Mouse (Mus musculus): ENCODE data around the gene AC141477.1. TPM values are rescaled to one million over a fixed set of nuclear protein-coding genes. Genes with fewer than 3 reads are reported as not detected.

AC141477.1 gene
- total RNA-seq, 2 experiments from 2014 or later, result not detected

DNA sequence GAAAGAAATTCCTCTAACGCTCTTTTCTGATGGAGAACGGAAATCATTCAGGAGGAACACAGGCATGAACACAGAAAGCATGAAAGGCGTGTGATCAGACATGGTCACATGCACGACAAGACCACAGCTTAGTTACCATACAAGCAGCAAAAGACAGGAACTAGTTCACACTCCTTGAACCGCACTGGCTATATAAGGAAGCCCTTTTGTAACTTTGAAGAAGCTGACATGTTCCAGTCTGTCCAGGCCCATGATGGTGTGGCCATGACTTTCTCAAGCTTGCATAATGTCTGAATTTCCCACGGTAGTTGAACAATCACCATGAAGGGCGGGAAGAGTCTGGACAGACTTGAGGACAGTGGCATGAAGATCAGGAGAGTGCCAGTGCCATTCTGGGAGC lies 14.6 kb downstream of the AC141477.1 start:
- DNase-seq, result no peak
- intact Hi-C loops (cut with DNase I), result no loop called here

GRCm38 (mm10) chr10:76416811-76417210 lies 23.4 kb downstream of the AC141477.1 start:
- intact Hi-C loops (cut with DNase I), result no loop called here
- DNase-seq, result peak; percentile 67 to 83

DNA sequence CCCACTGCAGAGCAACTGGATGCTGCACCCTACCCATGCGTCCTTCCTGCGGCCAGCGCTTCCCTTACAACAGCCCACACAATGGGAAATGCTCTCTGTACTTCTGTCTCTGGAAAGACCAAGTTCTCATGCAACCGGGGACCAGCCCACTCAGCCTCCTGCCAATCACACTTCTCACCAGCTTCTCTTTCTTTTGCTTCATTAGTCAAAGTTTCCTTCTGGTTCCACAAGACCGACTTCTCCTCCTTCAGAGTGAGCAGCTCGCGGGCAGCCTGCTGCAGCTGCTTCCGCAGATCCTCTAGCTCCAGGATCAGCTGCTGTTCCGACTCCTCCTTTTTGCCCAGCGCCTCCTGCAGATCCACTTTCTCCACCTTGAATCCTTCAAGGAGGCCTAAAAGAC lies 31.7 kb downstream of the AC141477.1 start:
- intact Hi-C loops (cut with DNase I), result no loop called here
- DNase-seq, result no peak

DNA sequence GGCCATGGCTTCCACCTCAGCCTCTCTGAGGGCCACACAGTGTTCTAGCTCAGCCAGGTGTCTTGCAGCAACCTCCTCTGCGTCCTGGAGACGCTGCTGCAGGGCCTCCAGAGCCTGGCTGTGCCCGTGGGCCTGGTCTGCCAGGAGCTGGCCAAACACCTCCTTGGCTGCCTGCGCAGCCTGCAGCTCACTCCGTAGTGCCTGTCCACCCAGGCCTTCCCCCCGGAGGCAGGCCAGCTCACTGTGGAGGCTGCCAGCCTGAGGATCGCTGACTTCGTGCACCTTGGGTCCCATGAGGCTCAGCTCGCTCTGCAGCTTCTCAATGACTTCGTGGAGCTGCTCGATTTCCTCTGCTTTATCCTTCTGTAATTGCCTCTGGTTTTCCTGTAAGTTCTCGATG lies 47.6 kb downstream of the AC141477.1 start:
- intact Hi-C loops (cut with DNase I), result no loop called here
- no peak for DNase-seq

DNA sequence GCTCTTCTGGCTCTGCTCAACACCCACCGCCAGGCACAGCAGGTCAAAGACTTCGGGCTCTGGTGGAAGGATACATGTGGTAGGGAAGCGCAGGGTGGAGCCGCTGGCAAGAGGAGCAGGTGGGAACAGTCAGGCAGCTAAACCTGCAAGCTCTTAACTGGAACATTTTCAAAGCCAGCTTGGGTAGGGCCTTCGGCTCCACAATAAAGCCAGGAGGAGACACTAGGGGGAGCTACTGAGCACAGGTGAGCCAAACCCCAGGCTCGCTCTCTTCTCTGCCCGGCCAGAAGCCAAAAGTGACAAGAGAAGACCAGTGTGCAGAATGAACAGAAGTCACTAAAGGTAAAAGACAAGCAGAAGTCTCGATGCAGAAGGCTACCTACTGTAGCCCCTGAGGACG lies 48.5 kb downstream of the AC141477.1 start:
- intact Hi-C loops (cut with DNase I), result no loop called here
- peak in 1 of 2 experiments; percentile 16 for DNase-seq

DNA sequence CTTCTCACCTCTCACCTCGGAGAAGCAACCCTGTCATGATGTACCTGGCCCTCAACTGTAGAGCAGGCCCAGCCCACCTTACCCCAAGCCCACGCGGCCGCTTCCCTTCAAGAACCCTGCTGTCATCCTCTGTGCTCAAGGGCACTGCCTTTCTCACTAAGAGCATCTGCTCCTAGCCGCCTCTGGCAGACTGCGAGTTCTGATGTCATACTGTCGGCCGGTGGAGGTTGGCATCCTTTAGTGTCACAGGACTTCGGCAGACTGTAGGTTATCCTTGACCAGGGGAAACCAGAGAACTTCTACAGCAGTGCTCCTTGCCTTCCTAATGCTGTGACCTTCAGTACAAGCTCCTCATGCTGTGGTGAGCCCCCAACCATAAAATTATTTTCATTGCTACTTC lies 49.1 kb downstream of the AC141477.1 start:
- no peak for DNase-seq
- intact Hi-C loops (cut with DNase I), result no loop called here

Other genes starting within 250 kb of the AC141477.1 start
- gene Prmt2, start 202.6 kb downstream of the AC141477.1 start, total RNA-seq (2021), result 10 to 100 TPM; 16.5 to 21.9 TPM
- gene S100b, start 186.6 kb downstream of the AC141477.1 start, total RNA-seq (2021), result 1 to 10 TPM; 3.2 to 7.7 TPM
- 10 to 100 TPM; 24.0 to 24.4 TPM for gene Dip2a, start 95.2 kb downstream of the AC141477.1 start, total RNA-seq (2021)
- 10 to 100 TPM; 30.0 to 36.4 TPM for gene Pcnt, start 2.3 kb upstream of the AC141477.1 start, total RNA-seq (2021)
- under 1 TPM; 0.22 to 0.50 TPM for gene 2610028H24Rik, start 8.6 kb upstream of the AC141477.1 start, total RNA-seq (2021)
- gene Mcm3ap, start 28.5 kb upstream of the AC141477.1 start, total RNA-seq (2021), result 10 to 100 TPM; 34.4 to 36.0 TPM
- 1 to 10 TPM; 3.5 to 3.6 TPM for gene Ybey, start 28.7 kb upstream of the AC141477.1 start, total RNA-seq (2021)
- 1 to 10 TPM; 6.7 to 8.0 TPM for gene Lss, start 91.1 kb upstream of the AC141477.1 start, total RNA-seq (2021)
- gene Spatc1l, start 121.8 kb upstream of the AC141477.1 start, total RNA-seq (2021), result not detected
- gene Ftcd, start 135.2 kb upstream of the AC141477.1 start, total RNA-seq (2021), result under 1 TPM in 1 of 2 experiments, not detected in 1; 0.45 TPM
- gene Col6a2, start 183.2 kb upstream of the AC141477.1 start, total RNA-seq (2021), result 100 to 1,000 TPM; 224 to 241 TPM

Data from heart, postnatal 10 days (tissue).